8 mouse cellular contexts compared by ENCODE assay signal in genomic region chr7:140821305-140821652, GRCm38 (mm10). TPM values are rescaled to one million over a fixed set of nuclear protein-coding genes. Genes with fewer than 3 reads are reported as not detected.
DNase-seq lines count a peak whose midpoint lies in the region; ATAC-seq lines count a peak whose summit lies in the region.

No protein-coding gene starts in this region.

- no peak; the same call in 1 of the 2 replicates for ATAC-seq in cerebellum, adult (ENCODE audit: insufficient number of reproducible peaks, low FRiP score, low TSS enrichment)
- ATAC-seq in neural tube, embryonic 11.5 days (ENCODE audit: insufficient read depth, low FRiP score, low TSS enrichment): peak; percentile 13; the same call in 1 of the 2 replicates
- ATAC-seq in liver, embryonic 12.5 days: no peak
- no peak for ATAC-seq in activated CD4-positive, CD25-positive, alpha-beta regulatory T cell, adult 4 months

- peak overlapping the region; percentile 53 for H3K4me3 ChIP-seq in neural tube, embryonic 11.5 days (ENCODE audit: low read depth, low read length)
- H3K4me3 ChIP-seq in liver, embryonic 12.5 days: peak overlapping the region; percentile 41

- H3K9me3 ChIP-seq in neural tube, embryonic 11.5 days (ENCODE audit: control insufficient read depth, low read length): no peaks in the 10 kb centered on the region
- no peaks in the 10 kb centered on the region for H3K9me3 ChIP-seq in liver, embryonic 12.5 days (replicated peaks)

- peak overlapping the region; percentile 73 for H3K4me2 ChIP-seq in neural tube, embryonic 11.5 days (ENCODE audit: low read depth)
- H3K4me2 ChIP-seq in liver, embryonic 12.5 days: peak overlapping the region; percentile 64

- H3K9ac ChIP-seq in neural tube, embryonic 11.5 days (ENCODE audit: low read length): no peak overlapping the region
- 0 out of 2 replicates have a peak overlapping the region, but pooled peaks have one; percentile 9 for H3K9ac ChIP-seq in liver, embryonic 12.5 days

- H3K36me3 ChIP-seq in neural tube, embryonic 11.5 days (ENCODE audit: control insufficient read depth, insufficient read depth, low read length): no peaks in the 10 kb centered on the region
- no peaks in the 10 kb centered on the region for H3K36me3 ChIP-seq in liver, embryonic 12.5 days

- H3K27me3 ChIP-seq in neural tube, embryonic 11.5 days (ENCODE audit: control insufficient read depth, insufficient read depth, low read length): no peaks in the 10 kb centered on the region
- H3K27me3 ChIP-seq in liver, embryonic 12.5 days (replicated peaks): 0 out of 2 replicates have a peak, but pooled peaks cover 7% of the 10 kb centered on the region

- no peaks in the 10 kb centered on the region for H3K4me1 ChIP-seq in neural tube, embryonic 11.5 days (ENCODE audit: control insufficient read depth, insufficient read depth, low read length)
- 0 out of 2 replicates have a peak, but pooled peaks cover 9% of the 10 kb centered on the region for H3K4me1 ChIP-seq in liver, embryonic 12.5 days

- H3K27ac ChIP-seq in neural tube, embryonic 11.5 days (ENCODE audit: low read depth, low read length): no peak overlapping the region
- H3K27ac ChIP-seq in liver, embryonic 12.5 days: no peak overlapping the region

- peak; percentile 27 for DNase-seq in cerebellum, adult 11 months
- peak; percentile 12 for DNase-seq in neural tube, embryonic 11.5 days (ENCODE audit: low spot score)
- no peak for DNase-seq in neural tube, embryonic 10.5 days (ENCODE audit: extremely low spot score, low spot score)
- no peak for DNase-seq in urinary bladder, adult 18-20 months (ENCODE audit: low spot score in 2 of 2)
- no peak for DNase-seq in thymus, postnatal 36 days

- 49% methylated on average over 5 of the region's 5 CpGs for WGBS in neural tube, embryonic 11.5 days
- WGBS in liver, embryonic 12.5 days (ENCODE audit: insufficient replicate concordance): 58% methylated on average over 5 of the region's 5 CpGs

RNA-seq across cellular contexts. Expression of gene Zfp941, which starts 0.7 kb away (rescaled TPM):
- polyA plus RNA-seq in neural tube, embryonic 11.5 days (2014; fragmentation: Nextera tagmentation; extraction: Ambion mirVana): 6.5 and 7.7 TPM in 2 replicates
- polyA plus RNA-seq in liver, embryonic 12.5 days (2016; fragmentation: Nextera tagmentation; extraction: Ambion mirVana): 0.43 and 0.51 TPM in 2 replicates
- polyA plus RNA-seq in activated CD4-positive, CD25-positive, alpha-beta regulatory T cell, adult 4 months (2017; shearing (Covaris generic)): under 1 TPM; 0.13 to 0.23 TPM

RNA-seq across cellular contexts. Expression of gene Urah, which starts 13.5 kb away (rescaled TPM):
- 0.34 TPM in 1 of 2 replicates, not detected in the other for polyA plus RNA-seq in neural tube, embryonic 11.5 days (2014; fragmentation: Nextera tagmentation; extraction: Ambion mirVana)
- polyA plus RNA-seq in liver, embryonic 12.5 days (2016; fragmentation: Nextera tagmentation; extraction: Ambion mirVana): 4.5 and 4.6 TPM in 2 replicates
- polyA plus RNA-seq in activated CD4-positive, CD25-positive, alpha-beta regulatory T cell, adult 4 months (2017; shearing (Covaris generic)): not detected

RNA-seq across cellular contexts. Expression of gene Scgb1c1, which starts 24.1 kb away (rescaled TPM):
- polyA plus RNA-seq in neural tube, embryonic 11.5 days (2014; fragmentation: Nextera tagmentation; extraction: Ambion mirVana): not detected in 2 replicates
- polyA plus RNA-seq in liver, embryonic 12.5 days (2016; fragmentation: Nextera tagmentation; extraction: Ambion mirVana): not detected in 2 replicates
- polyA plus RNA-seq in activated CD4-positive, CD25-positive, alpha-beta regulatory T cell, adult 4 months (2017; shearing (Covaris generic)): not detected

RNA-seq across cellular contexts. Expression of gene Odf3, which starts 26.3 kb away (rescaled TPM):
- polyA plus RNA-seq in neural tube, embryonic 11.5 days (2014; fragmentation: Nextera tagmentation; extraction: Ambion mirVana): not detected in 2 replicates
- polyA plus RNA-seq in liver, embryonic 12.5 days (2016; fragmentation: Nextera tagmentation; extraction: Ambion mirVana): 0.07 TPM in 1 of 2 replicates, not detected in the other
- polyA plus RNA-seq in activated CD4-positive, CD25-positive, alpha-beta regulatory T cell, adult 4 months (2017; shearing (Covaris generic)): not detected

RNA-seq across cellular contexts. Expression of gene Syce1, which starts 33.6 kb away (rescaled TPM):
- 0.22 TPM in 1 of 2 replicates, not detected in the other for polyA plus RNA-seq in neural tube, embryonic 11.5 days (2014; fragmentation: Nextera tagmentation; extraction: Ambion mirVana)
- 0.15 TPM in 1 of 2 replicates, not detected in the other for polyA plus RNA-seq in liver, embryonic 12.5 days (2016; fragmentation: Nextera tagmentation; extraction: Ambion mirVana)
- under 1 TPM; 0.33 to 0.38 TPM for polyA plus RNA-seq in activated CD4-positive, CD25-positive, alpha-beta regulatory T cell, adult 4 months (2017; shearing (Covaris generic))

Comparison
In these comparisons a context has a peak if more than half of its experiments do, and no peak if none do; other contexts are left out.
1. DNase-seq: peak in cerebellum, adult 11 months (single experiment) and neural tube, embryonic 11.5 days (single experiment); none in neural tube, embryonic 10.5 days (single experiment), urinary bladder, adult 18-20 months (0 of 2) and thymus, postnatal 36 days (0 of 2).